Mouse (Mus musculus) lung, postnatal 0 days (tissue): ENCODE measurements around the gene Nat9.

Source experiments
- CTCF ChIP-seq: IDR thresholded peaks from 2 replicates; pipeline ENCODE4 v1.5.1; 2016; ENCODE audit warnings: antibody characterized with exemption, mild to moderate bottlenecking
- EP300 ChIP-seq: IDR thresholded peaks from 2 replicates; pipeline ENCODE4 v1.6.1; 2016; ENCODE audit warnings: antibody characterized with exemption, mild to moderate bottlenecking, control low read depth

DNA sequence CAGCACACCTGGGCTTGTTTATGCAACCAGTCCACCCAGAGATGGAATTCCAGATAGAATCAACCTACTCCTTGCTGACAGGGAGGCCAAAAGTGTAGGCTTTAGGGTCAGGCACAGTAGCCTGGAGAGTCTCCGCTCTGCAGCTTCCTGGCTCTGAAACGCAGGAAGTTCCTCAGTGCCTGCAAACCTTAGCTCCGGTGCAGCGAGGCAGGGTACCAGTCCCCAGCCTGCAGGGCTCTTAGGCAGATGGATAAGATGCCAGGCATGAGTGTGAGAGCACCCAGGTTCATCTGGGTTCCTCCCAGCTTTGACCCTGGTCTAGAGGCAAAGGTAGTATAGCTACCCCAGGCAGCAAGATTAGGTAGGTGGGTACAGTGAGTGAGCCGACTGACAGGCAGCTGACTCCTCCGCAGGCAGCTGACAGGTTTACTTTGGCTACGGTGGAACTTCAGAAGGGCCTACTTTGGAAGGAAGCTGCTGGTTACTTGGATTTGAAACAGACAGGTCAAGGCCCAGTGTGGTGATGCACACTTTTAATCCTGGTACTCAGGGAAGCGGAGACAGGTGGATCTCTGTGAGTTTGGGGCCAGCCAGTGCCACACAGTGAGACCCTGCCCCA is 19.9 kb downstream of the Nat9 start:
- no peak for TF ChIP-seq CTCF
- TF ChIP-seq EP300, result no peak
